Mouse (Mus musculus) layer of hippocampus, adult 18-20 months (tissue): ENCODE measurements around the gene Abhd2. TPM values are rescaled to one million over a fixed set of nuclear protein-coding genes. Genes with fewer than 3 reads are reported as not detected.

Experiments used
- total RNA-seq, 2 experiments: library from RNA; stranded (reverse); gene quantifications; 2 replicates each; pipeline ENCODE4 v1.2.3; 2021

The Abhd2 gene
- total RNA-seq, 2 experiments from 2014 or later, result 62.0 to 65.6 TPM

Other genes starting within 250 kb of the Abhd2 start
- gene Acan, start 219.7 kb upstream of the Abhd2 start, total RNA-seq, result 1 to 10 TPM; 2.7 to 2.8 TPM
- 1 to 10 TPM; 1.3 to 1.4 TPM for gene Hapln3, start 142.2 kb upstream of the Abhd2 start, total RNA-seq
- gene Mfge8, start 124.1 kb upstream of the Abhd2 start, total RNA-seq, result 100 to 1,000 TPM; 184 to 202 TPM
- 10 to 100 TPM; 22.4 to 23.9 TPM for gene Rlbp1, start 113.8 kb downstream of the Abhd2 start, total RNA-seq
- under 1 TPM; 0.27 to 0.33 TPM for gene Fanci, start 118.7 kb downstream of the Abhd2 start, total RNA-seq
- gene Polg, start 193.2 kb downstream of the Abhd2 start, total RNA-seq, result 10 to 100 TPM; 81.6 to 81.7 TPM